Mouse (Mus musculus) urinary bladder, postnatal 25 days (tissue): ENCODE measurements around the gene Pcnx4.
"Not testable (repeated sequence)": the region's sequence is repeated elsewhere in the genome, so short reads cannot be mapped to it uniquely, and the experiment has no call there.

ENCODE experiments used
- DNase-seq: peaks from one replicate; pipeline ENCODE4 v3.0.0; 2022; ENCODE audit warnings: low spot score

The Pcnx4 gene

GRCm38 (mm10) chr12:72598731-72599130, 62.5 kb downstream of the Pcnx4 start:
- DNase-seq = not testable (repeated sequence)

GRCm38 (mm10) chr12:72612053-72612452, 75.9 kb downstream of the Pcnx4 start:
- no peak for DNase-seq

- DNase-seq = no peak
These were observed 84.7 kb downstream of the Pcnx4 start for GRCm38 (mm10) chr12:72620856-72621255.

- no peak for DNase-seq
These were observed 85.3 kb downstream of the Pcnx4 start for GRCm38 (mm10) chr12:72621441-72621840.

- no peak for DNase-seq
These were observed 86.8 kb downstream of the Pcnx4 start for GRCm38 (mm10) chr12:72622853-72623496.

GRCm38 (mm10) chr12:72628751-72629150, 92.6 kb downstream of the Pcnx4 start:
- no peak for DNase-seq
